In genomic region chr9:105519278-105519883, GRCm38 (mm10) we compare ENCODE assay signal across 12 mouse cellular contexts. TPM values are rescaled to one million over a fixed set of nuclear protein-coding genes. Genes with fewer than 3 reads are reported as not detected.
A peak's percentile ranks its signal among the peaks of the same experiment; 100 is the strongest.
DNase-seq lines count a peak whose midpoint lies in the region; ATAC-seq and TF ChIP-seq lines count a peak whose summit lies in the region.
"Had no signal": no experiment of that assay in that cellular context is flagged by ENCODE, and none has a peak within 500 bp of the region (broad histone marks: within the 10 kb centered on the region; RNA-seq: fewer than 3 reads in every experiment).

No protein-coding gene starts in this region.

- no peak overlapping the region for H3K9ac ChIP-seq in heart, embryonic 11.5 days (ENCODE audit: low read depth, low read length)
- no peak overlapping the region for H3K9ac ChIP-seq in midbrain, embryonic 16.5 days (ENCODE audit: low read depth, low read length)
- H3K9ac ChIP-seq in midbrain, embryonic 15.5 days: no peak overlapping the region
- peak overlapping the region; percentile 30; the same call in 1 of the 2 replicates for H3K9ac ChIP-seq in heart, postnatal 0 days (replicated peaks; ENCODE audit: low read depth, low read length)
- H3K9ac ChIP-seq in stomach, embryonic 16.5 days (ENCODE audit: low read length): no peak overlapping the region
- H3K9ac ChIP-seq: midbrain, embryonic 12.5 days had no signal

- intact Hi-C loops in left cerebral cortex, postnatal 4 days (cut with DNase I): no loop called here

- no peak for ATAC-seq in heart, embryonic 11.5 days (replicated peaks; ENCODE audit: insufficient number of reproducible peaks, low FRiP score, low TSS enrichment)
- no peak for ATAC-seq in midbrain, embryonic 16.5 days
- ATAC-seq in midbrain, embryonic 15.5 days (replicated peaks): no peak
- no peak for ATAC-seq in heart, postnatal 0 days (ENCODE audit: insufficient read depth, low read depth)
- ATAC-seq in stomach, embryonic 16.5 days (ENCODE audit: insufficient read depth, low FRiP score): no peak

- TF ChIP-seq CTCF in heart, postnatal 0 days (IDR thresholded peaks at IDR 0.05; ENCODE audit: low read depth): no peak

- no peak overlapping the region for H3K27ac ChIP-seq in heart, embryonic 11.5 days (ENCODE audit: low read depth, low read length)
- peak overlapping the region; percentile 40; the same call in 1 of the 2 replicates for H3K27ac ChIP-seq in midbrain, embryonic 16.5 days (ENCODE audit: low read length)
- H3K27ac ChIP-seq in midbrain, embryonic 15.5 days: no peak overlapping the region
- no peak overlapping the region for H3K27ac ChIP-seq in heart, postnatal 0 days (ENCODE audit: low read depth)
- H3K27ac ChIP-seq in stomach, embryonic 16.5 days (ENCODE audit: low read length): no peak overlapping the region
- H3K27ac ChIP-seq: midbrain, embryonic 12.5 days had no signal

- peak overlapping the region; percentile 39 for H3K4me3 ChIP-seq in heart, embryonic 11.5 days (ENCODE audit: low read depth, low read length)
- no peak overlapping the region for H3K4me3 ChIP-seq in midbrain, embryonic 16.5 days (ENCODE audit: low read depth, low read length)
- H3K4me3 ChIP-seq in midbrain, embryonic 15.5 days: no peak overlapping the region
- peak overlapping the region; percentile 64 for H3K4me3 ChIP-seq in heart, postnatal 0 days (ENCODE audit: low read depth, low read length)
- H3K4me3 ChIP-seq in stomach, embryonic 16.5 days (replicated peaks; ENCODE audit: low read length): 0 out of 2 replicates have a peak overlapping the region, but pooled peaks have one; percentile 7
- H3K4me3 ChIP-seq: midbrain, embryonic 12.5 days had no signal

- H3K4me2 ChIP-seq in heart, embryonic 11.5 days: peak overlapping the region; percentile 70
- 0 out of 2 replicates have a peak overlapping the region, but pooled peaks have one; percentile 12 for H3K4me2 ChIP-seq in midbrain, embryonic 16.5 days (ENCODE audit: low read length)
- no peak overlapping the region for H3K4me2 ChIP-seq in midbrain, embryonic 15.5 days
- H3K4me2 ChIP-seq in heart, postnatal 0 days (ENCODE audit: low read depth, low read length): peak overlapping the region; percentile 76
- H3K4me2 ChIP-seq in stomach, embryonic 16.5 days (ENCODE audit: low read depth, low read length): no peak overlapping the region
- H3K4me2 ChIP-seq: midbrain, embryonic 12.5 days had no signal

- 0 out of 2 replicates have a peak, but pooled peaks cover 9% of the 10 kb centered on the region for H3K4me1 ChIP-seq in heart, embryonic 11.5 days (ENCODE audit: control insufficient read depth, insufficient read depth, low read length)
- peaks cover 12% of the 10 kb centered on the region for H3K4me1 ChIP-seq in midbrain, embryonic 16.5 days (ENCODE audit: control insufficient read depth, insufficient read depth, low read length)
- peaks cover 26% of the 10 kb centered on the region for H3K4me1 ChIP-seq in midbrain, embryonic 15.5 days
- peaks cover 10% of the 10 kb centered on the region for H3K4me1 ChIP-seq in heart, postnatal 0 days (ENCODE audit: control insufficient read depth, insufficient read depth)
- H3K4me1 ChIP-seq in stomach, embryonic 16.5 days (ENCODE audit: control insufficient read depth, insufficient read depth, low read length): peaks cover 13% of the 10 kb centered on the region; the same call in 1 of the 2 replicates

- 47% methylated on average over 6 of the region's 6 CpGs for WGBS in heart, embryonic 11.5 days (ENCODE audit: insufficient replicate concordance)
- WGBS in midbrain, embryonic 16.5 days: 33% methylated on average over 6 of the region's 6 CpGs
- WGBS in midbrain, embryonic 15.5 days: 36% methylated on average over 6 of the region's 6 CpGs
- WGBS in heart, postnatal 0 days: 46% methylated on average over 6 of the region's 6 CpGs
- WGBS in stomach, embryonic 16.5 days: 54% methylated on average over 6 of the region's 6 CpGs

- no peak for TF ChIP-seq EP300 in heart, postnatal 0 days (IDR thresholded peaks at IDR 0.05; ENCODE audit: low read depth)

- no peak for DNase-seq in heart, adult 8-10 months (ENCODE audit: low spot score)
- no peak for DNase-seq in heart, postnatal 0 days (ENCODE audit: low spot score)
- DNase-seq in gastrocnemius, postnatal 4 days (ENCODE audit: low spot score in 2 of 2): no peak
- no peak for DNase-seq in left cerebral cortex, postnatal 4 days
- DNase-seq: cerebellum, adult 11-12 months; gastrocnemius, postnatal 14 days; thymus, postnatal 14 days had no signal

- no peaks in the 10 kb centered on the region for H3K9me3 ChIP-seq in heart, embryonic 11.5 days (replicated peaks; ENCODE audit: control insufficient read depth, low read length)
- no peaks in the 10 kb centered on the region for H3K9me3 ChIP-seq in midbrain, embryonic 16.5 days (replicated peaks; ENCODE audit: control insufficient read depth, low read length, poor library complexity, severe bottlenecking)
- H3K9me3 ChIP-seq in midbrain, embryonic 15.5 days: no peaks in the 10 kb centered on the region
- H3K9me3 ChIP-seq in heart, postnatal 0 days (replicated peaks; ENCODE audit: control insufficient read depth, low read length): no peaks in the 10 kb centered on the region
- no peaks in the 10 kb centered on the region for H3K9me3 ChIP-seq in stomach, embryonic 16.5 days (replicated peaks; ENCODE audit: control insufficient read depth, low read length)
- H3K9me3 ChIP-seq: midbrain, embryonic 12.5 days had no signal

- H3K27me3 ChIP-seq in heart, embryonic 11.5 days (ENCODE audit: control insufficient read depth, insufficient read depth, low read length): no peaks in the 10 kb centered on the region
- no peaks in the 10 kb centered on the region for H3K27me3 ChIP-seq in midbrain, embryonic 16.5 days (ENCODE audit: control insufficient read depth, insufficient read depth, low read depth, low read length)
- H3K27me3 ChIP-seq in midbrain, embryonic 15.5 days (replicated peaks): no peaks in the 10 kb centered on the region
- no peaks in the 10 kb centered on the region for H3K27me3 ChIP-seq in heart, postnatal 0 days (ENCODE audit: control insufficient read depth, insufficient read depth, low read length)
- H3K27me3 ChIP-seq in stomach, embryonic 16.5 days (ENCODE audit: control insufficient read depth, insufficient read depth, low read length): no peaks in the 10 kb centered on the region
- H3K27me3 ChIP-seq: midbrain, embryonic 12.5 days had no signal

- H3K36me3 ChIP-seq in heart, embryonic 11.5 days (ENCODE audit: control insufficient read depth, insufficient read depth, low read length): no peaks in the 10 kb centered on the region
- H3K36me3 ChIP-seq in midbrain, embryonic 16.5 days (ENCODE audit: control insufficient read depth, insufficient read depth, low read length): no peaks in the 10 kb centered on the region
- H3K36me3 ChIP-seq in midbrain, embryonic 15.5 days (replicated peaks): no peaks in the 10 kb centered on the region
- H3K36me3 ChIP-seq in heart, postnatal 0 days (replicated peaks; ENCODE audit: control insufficient read depth, insufficient read depth, low read length): no peaks in the 10 kb centered on the region
- H3K36me3 ChIP-seq in stomach, embryonic 16.5 days (ENCODE audit: control insufficient read depth, insufficient read depth, low read length): no peaks in the 10 kb centered on the region
- H3K36me3 ChIP-seq: midbrain, embryonic 12.5 days had no signal

RNA-seq across cellular contexts. Expression of gene Atp2c1, which starts 7.7 kb away (rescaled TPM):
- polyA plus RNA-seq in heart, embryonic 11.5 days (2014; fragmentation: Nextera tagmentation; extraction: Ambion mirVana): 53.0 and 61.4 TPM in 2 replicates
- 10 to 100 TPM; 51.2 to 63.2 (median 57.2) TPM for total RNA-seq in heart, adult 8-10 months (2022)
- 108 and 136 TPM in 2 replicates for polyA plus RNA-seq in midbrain, embryonic 16.5 days (2015; fragmentation: Nextera tagmentation; extraction: Ambion mirVana)
- 110 and 113 TPM in 2 replicates for polyA plus RNA-seq in midbrain, embryonic 15.5 days (2015; fragmentation: Nextera tagmentation; extraction: Ambion mirVana)
- total RNA-seq in heart, postnatal 0 days (2014; rRNA removed; ENCODE audit: low replicate concordance): 39.6 and 72.2 TPM in 2 replicates
- polyA plus RNA-seq in heart, postnatal 0 days (2015; fragmentation: Nextera tagmentation; extraction: Ambion mirVana): 25.1 and 31.1 TPM in 2 replicates
- polyA plus RNA-seq in stomach, embryonic 16.5 days (2015; fragmentation: Nextera tagmentation; extraction: Ambion mirVana): 58.0 and 62.7 TPM in 2 replicates
- total RNA-seq in gastrocnemius, postnatal 4 days (2021): 10 to 100 TPM; 65.9 to 71.9 TPM
- 100 to 1,000 TPM; 223 to 242 TPM for total RNA-seq in left cerebral cortex, postnatal 4 days (2021)

Comparison
In these comparisons a context has a peak if more than half of its experiments do, and no peak if none do; other contexts are left out.
1. H3K4me2 ChIP-seq: peak in heart, embryonic 11.5 days (single experiment), midbrain, embryonic 16.5 days (single experiment) and heart, postnatal 0 days (single experiment); none in midbrain, embryonic 15.5 days (single experiment) and stomach, embryonic 16.5 days (single experiment).
2. H3K4me3 ChIP-seq: peak in heart, embryonic 11.5 days (single experiment), heart, postnatal 0 days (single experiment) and stomach, embryonic 16.5 days (single experiment); none in midbrain, embryonic 16.5 days (single experiment) and midbrain, embryonic 15.5 days (single experiment).